Mouse (Mus musculus): ENCODE measurements at regions not wholly inside any gene's neighbourhood (a gene's known extent, or its start where the extent isn't known, plus 50 kb on each side); places are given as distances from the start of the nearest gene placed in this dataset.

DNA sequence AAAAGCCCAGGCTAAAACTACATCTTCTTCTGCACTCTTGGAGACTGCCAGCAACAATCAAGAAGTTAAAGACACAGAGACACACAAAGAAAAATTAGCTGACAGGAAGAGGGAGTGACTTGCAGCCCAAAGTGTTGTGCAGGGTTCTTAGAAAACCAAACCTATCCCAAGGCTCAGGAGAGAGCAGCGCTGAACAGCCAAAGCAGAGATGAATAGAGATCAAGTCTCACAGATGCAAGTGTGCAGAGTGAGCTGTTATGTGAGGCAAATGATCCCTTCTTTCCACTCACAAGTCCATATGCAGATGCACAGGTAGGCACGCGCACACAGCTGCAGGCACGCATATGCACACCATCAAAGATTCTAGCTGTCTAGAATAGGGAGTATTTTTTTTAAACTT lies 318.0 kb upstream of the Npvf start:
- no peak for DNase-seq (ENCODE audit: low spot score)

DNA sequence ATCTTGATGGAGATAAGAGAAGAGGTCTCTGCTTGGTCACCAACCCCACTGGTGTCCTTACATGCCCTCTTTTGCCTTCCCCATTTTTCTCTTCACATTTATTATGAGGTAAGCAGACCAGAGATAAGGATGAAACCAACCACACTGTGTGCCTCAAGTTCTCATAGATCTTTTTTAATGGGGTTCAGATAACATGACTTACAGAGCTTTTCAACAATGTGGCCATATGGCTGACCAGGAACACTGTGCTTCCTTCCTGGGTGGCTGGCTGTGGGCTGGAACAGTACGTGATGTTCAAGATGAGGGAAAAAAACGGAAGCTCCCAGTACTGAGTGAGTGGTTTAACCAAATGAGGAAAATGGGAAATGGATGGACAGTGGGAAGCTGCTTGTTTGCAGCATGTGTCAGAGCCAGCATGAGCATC lies 319.0 kb upstream of the Npvf start:
- peak; percentile 70 for DNase-seq (ENCODE audit: low spot score)

DNA sequence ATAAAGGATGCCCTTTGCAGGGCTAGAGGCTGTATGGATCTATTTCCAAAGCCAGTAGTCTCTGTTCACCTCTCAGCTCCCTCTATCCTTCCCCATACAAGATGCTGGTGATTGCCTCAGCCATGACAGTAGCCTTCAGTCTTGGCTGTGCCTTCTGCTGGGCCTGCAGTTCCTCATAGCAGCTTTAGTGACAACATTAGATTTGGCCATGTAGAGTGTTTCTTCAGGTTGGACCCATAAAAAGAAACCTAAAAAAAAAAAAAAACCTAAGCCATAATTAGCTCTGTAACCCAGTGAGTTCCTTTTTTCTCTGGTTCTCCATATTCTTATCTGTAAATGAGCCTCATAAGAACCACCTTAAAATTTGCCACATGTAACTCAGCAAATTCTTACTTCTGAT lies 319.6 kb upstream of the Npvf start:
- DNase-seq (ENCODE audit: low spot score), result no peak

DNA sequence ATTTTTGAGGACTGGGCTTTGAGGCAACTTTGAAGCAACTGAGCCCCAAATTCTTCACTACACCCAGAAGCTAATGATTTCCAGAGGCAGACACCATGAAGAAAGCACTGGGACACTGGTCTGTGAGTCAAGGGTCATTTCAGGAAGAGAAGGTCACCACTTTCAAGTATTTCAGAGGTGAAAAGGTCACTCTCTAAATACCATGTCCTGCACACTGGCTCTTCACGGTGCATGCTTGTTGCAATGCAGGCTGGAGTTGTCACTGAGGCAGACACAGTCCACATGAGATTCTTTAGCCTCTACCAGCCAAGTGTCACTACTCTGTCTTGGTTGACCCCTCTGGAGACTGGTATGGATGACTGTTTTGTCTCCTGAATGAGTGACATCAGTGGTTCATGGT lies 320.7 kb upstream of the Npvf start:
- DNase-seq (ENCODE audit: low spot score), result no peak

DNA sequence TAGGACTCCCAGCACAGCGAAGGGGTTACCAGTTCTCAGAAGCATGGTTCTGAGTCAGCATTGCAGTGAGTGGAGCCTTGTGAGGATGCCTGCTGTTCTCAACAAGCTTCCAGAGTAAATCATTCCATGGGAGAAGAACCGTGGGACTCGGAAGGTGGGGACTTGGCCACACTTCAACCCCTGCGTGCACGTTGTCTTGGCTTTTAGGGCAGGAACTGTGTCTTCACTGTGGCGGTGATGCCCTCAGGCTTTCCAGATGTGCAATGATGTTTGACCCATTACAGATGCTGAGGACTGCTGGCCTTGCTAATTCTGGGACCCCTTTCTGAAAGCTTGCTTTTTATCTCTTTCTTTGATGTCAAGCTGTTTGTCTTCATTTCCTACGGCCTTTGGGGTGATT lies 322.7 kb upstream of the Npvf start:
- DNase-seq (ENCODE audit: low spot score), result no peak

DNA sequence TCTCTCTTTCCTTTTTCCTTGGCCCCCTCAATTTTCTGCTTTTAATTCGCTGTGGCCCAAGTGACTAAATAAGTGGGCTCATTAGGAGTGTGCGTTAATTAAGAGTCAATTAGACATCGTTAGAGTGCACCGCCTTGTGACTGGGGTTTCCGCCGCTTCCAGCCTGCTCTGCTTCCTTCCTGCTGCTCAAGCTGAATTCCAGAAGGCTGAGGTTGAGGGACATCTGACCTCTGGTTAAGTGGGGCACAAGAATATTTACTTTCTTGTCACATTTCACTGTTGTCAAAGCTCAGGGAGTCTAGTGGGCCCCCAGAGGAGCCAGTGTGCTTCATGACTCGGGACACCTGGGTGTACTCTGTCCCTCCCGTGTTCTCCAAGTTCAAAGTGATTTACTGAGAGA lies 323.1 kb upstream of the Npvf start:
- no peak for DNase-seq (ENCODE audit: low spot score)

DNA sequence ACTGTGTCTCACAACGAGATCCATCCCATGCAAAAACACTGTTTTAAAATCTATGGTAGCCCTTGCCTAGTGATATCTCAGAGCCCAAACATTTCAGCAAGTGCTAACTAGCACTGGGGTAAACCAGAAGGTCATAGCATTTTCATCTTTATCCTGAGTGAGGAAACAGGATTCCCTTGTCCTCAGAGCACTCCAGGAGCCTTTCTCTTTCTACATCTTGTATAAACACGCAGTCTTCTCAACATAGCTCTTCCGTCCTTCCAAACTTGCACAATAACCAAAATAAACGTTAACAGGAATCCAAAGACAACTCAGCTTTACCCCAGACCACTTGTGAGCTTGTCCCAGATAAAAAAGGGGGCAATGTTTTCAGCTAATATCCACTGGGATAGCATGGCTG lies 323.8 kb upstream of the Npvf start:
- DNase-seq (ENCODE audit: low spot score), result no peak

DNA sequence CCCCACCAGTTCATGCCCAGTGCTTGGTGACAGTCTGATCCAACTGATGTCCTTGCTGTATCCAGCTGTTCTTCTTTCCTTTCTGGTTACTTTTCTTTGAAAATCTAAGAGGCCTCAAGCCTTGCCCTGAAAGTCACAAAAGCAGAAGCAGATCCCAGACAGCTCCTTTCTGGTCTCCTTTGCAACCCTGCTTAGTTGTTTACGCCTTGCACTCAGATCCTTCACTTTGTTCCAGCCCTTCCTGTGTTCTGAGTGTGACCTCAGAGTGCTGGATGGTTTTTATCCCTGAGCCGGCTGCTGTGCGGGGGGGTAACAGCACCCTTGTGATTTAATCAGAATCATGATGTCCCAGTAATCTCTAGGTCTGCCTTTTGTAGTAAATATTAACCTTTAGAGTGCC lies 324.3 kb upstream of the Npvf start:
- DNase-seq (ENCODE audit: low spot score), result no peak

DNA sequence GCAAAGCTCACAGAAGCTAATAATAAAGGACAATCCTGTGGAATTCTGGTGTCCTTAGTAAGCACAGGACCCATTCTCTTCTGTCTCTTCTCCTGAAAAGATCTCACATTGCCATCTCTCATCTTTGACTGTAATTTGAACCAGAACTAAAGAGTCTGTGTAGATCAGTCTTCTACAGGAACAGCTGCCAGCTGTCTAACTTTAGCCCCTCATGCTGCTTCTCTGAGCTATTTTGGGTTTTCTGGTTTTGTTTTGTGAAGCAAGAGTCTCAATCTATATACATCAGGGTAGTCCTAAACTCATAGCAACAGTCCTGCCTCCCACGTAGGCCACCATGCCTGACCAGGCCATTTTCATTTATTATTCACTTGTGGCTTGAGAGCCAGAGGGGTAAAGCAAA lies 325.5 kb upstream of the Npvf start:
- no peak for DNase-seq (ENCODE audit: low spot score)

DNA sequence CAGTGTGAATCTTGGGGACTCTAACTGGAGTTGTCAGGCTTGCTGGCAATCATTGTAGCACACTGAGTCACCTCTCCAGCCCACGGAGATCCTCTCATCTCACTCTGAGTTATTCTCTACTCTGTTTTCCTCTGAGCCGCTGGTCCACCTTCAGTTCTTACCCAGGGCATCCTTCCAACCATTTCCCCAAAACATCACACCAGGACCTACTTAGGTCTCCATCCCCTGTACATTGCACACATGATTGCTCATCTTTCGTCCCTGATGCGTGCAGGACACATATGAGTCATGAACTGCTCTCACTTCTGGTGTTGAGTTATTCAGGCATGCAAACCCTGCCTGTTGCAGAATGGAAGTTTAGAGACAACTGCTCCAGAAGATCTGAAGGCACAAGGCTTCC lies 326.1 kb upstream of the Npvf start:
- DNase-seq (ENCODE audit: low spot score), result no peak

DNA sequence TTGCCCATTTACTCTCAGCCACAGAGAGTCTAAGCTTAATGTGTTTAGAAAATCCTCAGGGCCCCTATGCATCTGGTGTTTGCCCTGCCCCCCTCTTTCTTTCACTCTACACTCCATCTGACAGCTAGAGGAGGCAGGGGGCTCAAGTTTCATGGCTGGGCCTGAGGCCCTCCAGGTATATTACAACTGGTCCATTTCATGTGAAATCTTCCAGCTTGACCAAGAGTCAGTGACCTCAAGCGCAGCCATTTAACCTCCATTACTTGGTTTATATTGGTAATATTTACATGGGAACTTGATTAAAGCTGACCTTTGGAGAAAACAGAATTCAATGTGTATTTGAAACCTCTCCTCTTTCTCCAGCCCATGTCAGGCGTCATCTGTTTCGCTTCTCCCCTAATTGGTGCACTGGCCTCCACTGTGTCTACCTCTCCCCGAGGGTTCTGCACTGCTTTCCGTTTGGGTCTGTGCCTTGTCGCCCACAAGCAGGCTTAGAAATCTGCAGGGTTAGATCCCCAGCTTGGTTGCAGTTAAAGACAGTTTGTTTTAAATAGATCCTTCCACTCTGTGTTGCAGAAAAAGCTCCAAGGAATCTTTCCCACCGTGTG lies 327.6 kb upstream of the Npvf start:
- no peak for DNase-seq (ENCODE audit: low spot score)

DNA sequence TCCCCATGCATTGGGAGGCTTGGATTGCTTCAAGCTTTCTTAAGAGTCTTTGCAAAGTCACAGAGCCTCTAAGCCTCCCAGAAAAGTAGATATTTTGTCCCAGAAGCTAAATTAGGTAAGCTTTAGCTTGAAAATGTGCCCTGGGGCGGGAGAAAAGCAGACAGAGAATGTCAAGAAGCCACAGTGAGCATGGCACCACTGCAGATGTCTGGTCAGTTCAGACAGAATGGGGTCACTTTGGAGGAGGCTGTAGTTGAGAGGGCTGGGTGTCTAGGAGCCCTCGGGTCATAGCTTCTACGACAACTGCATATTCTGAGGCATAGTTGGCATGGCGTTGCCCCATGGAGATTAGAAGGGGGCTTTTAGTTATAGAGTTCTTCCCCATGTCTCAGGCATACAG lies 328.6 kb upstream of the Npvf start:
- DNase-seq (ENCODE audit: low spot score), result no peak

DNA sequence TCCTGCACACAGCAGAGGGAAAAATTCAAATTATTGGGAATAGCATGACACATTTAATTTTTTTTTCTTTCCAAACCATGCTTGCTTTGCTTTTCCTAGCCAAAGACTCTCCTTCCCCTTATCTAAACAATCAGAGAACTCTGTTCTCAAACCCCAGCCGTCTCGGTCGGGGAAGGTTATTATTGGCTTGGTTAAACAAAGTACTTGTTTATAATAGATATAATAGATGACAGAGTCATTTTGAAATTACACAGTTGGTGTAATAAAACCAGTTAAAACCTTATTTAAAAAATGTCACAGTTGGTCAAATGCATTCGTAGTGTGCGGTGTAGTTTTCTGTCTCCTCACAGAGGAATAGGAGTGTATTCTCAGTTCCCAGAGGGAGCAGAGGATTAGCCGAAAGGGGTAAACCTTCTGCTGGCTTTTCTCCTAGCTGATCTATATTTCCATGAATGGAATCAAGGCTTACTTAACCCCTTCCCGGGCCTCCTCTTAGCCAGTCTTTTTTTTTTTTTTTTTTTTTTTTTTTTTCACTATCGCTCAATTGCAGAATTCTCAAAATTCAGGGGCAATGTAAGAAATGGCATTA lies 329.4 kb upstream of the Npvf start:
- DNase-seq (ENCODE audit: low spot score), result no peak

DNA sequence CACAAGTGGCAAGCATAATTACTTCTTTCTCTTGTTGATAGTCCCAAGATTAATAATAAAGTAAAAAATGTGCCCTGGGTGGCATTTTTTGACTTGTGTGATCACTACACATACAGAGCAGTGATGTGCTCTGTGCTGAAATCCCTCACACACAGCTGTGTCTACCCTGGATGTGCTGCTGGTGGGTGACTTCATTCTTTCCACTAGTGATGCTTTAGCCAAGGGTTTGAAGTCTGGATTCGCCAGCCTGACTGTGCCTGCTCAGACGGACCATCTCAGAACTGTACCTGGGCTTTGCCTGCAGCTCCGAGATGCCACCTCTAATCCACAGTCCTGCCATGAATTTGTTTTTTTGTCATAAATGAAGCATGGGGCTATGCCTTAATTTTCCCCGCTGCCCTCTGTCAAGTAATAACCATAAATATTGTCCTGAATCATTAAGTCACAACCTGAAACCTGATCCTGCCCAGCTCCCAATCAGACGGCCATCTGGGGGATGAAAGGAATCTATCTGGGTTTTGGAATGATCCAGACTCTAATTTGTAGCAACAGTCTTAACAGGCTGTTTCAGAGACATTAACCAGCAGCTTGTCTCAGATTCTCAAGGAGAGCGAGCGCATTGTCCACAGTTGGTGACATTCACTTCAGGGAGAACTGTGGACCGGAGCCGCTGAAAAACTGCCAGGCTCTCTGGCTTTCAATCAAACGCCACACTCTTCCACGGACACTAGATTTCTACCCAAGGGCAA lies 330.1 kb upstream of the Npvf start:
- DNase-seq (ENCODE audit: low spot score), result no peak

DNA sequence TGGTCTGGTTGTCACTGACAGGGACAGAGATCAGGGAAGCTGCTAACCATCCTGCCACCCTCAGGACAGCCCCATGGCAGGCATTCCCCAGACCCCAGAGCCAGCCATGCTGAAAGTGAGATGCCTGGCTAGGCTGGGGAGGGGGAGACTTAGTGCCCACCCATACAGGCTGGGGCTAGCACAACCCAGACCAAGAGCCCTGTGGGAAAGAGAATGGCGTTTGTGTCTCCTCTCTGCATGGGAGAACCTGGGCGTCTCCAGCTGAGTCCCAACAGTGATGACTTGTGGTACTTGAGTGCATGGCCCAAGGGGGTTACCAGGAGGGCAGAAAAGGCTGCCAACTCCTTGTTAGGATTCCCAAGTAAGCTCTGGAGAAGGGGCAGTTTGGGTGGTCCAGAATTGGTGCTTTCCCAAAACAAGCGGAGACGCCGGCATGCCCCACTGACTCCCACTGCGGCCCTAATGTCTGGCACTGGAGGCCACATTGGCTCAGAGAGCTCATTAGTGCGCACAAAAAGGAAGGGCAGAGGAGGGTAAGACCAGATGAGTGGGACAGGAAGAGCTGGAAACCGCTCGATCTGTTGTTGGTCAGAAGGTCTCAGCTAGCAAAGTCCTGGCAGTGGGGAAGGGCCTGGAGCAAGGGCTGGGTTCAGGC lies 332.2 kb upstream of the Npvf start:
- peak; percentile 30 for DNase-seq (ENCODE audit: low spot score)

DNA sequence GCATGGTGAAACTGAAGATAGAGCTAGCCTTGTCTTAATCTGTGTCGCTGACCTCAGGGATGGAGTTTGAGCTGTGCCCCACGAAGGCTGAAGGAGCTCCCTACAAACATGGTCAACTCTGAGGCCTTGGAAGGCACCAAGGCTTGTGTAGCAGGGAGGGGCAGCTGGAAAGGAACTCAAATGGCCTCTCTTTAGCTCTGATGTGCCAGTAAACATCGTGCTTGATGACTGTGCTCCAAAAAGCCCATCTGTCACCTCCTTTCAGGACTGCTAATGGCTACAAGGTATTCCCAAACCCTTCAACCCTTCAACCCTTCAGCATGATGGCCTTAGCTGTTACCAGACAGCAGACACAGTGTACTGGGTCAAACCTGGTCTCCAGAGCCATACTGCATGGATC lies 334.3 kb upstream of the Npvf start:
- DNase-seq (ENCODE audit: low spot score), result no peak

DNA sequence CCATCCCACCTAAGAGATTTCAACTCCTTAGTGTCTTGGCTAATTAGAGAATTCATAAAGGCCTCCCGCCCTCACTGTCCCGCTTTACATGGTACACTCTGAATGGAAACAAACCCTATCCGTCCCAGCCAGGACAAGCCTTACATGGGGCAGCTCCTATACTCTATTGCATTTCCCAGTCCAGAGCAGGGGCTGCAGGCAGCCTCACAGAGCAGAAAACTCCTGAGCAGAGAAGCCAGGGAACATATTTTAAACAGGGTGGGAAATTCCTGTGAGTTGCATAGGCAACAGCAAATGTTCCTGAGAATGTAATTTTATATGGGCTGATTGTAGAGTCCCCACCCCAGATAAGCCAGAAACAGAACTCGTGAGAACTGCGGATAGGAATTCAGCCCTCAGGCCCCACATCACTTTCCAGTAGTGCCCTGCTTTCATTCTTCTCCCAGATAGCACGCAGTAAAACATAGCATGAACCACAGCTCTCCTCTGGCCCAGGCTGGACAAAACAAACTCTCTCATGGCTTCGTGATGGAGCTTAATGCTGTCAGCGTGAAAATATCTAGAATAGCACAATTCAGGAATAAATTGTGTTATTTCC lies 337.4 kb upstream of the Npvf start:
- no peak for DNase-seq (ENCODE audit: low spot score)

DNA sequence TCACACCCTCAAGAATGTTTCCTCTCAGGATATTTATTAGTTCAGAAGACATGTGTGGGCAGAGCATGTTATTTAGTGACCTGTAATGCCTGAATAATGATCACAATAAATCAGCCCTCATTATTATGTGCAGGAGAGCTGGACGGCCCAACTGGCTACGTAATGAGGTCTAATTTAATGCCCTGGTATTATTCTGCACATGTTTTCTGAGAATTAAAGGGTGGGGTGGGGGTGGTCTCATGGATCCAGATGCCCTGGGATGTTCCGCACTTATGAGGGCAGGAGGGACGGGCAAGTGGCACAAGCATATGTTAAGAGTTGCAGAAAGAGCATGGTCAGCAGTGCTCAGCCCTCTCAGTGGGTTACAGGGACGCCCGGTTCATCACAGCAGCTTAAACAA lies 339.7 kb upstream of the Npvf start:
- no peak for DNase-seq (ENCODE audit: low spot score)

DNA sequence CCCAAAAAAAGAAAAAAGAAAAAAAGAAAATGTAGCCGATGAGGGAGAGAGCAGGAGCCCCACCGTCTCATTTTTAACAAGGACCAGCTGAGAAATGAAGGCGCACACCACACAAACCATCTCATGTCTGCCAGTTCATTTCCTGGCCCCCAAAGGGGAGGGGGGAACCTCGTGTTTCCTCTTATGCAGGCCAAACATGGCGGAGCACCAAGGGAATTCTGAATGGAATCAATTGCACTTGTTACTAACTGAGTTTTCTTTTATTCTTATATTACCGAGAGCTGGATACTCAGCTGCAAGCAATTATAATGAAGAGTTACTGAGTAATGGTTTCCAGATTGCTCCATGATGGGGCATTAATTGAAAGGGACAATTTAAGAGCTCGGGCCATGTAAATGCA lies 348.5 kb upstream of the Npvf start:
- DNase-seq (ENCODE audit: low spot score), result peak; percentile 30

DNA sequence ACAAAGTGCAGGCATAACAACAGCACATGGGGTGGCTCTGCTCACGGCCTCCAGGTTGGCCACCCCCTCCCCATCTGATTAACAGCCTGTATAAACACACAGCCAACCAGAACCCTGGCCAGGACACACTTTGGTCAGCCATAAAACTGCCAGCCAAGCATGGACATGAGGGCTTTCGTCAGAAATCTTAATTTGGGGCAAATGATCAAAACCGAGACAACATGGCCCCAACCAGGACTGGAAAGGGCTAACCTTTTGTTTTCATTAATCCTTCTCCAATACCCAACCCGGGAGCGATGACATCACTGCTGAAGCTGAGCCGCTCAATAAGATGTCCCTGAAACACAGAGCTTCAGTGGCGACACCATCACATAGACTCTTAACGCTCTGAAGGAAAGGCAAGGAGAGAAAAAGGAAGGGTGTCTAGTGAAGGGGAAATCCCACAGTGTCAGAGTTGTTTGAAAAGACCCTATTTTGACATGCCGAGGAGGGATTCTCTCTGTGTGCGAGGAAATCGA lies 351.9 kb upstream of the Npvf start:
- no peak for DNase-seq (ENCODE audit: low spot score)

DNA sequence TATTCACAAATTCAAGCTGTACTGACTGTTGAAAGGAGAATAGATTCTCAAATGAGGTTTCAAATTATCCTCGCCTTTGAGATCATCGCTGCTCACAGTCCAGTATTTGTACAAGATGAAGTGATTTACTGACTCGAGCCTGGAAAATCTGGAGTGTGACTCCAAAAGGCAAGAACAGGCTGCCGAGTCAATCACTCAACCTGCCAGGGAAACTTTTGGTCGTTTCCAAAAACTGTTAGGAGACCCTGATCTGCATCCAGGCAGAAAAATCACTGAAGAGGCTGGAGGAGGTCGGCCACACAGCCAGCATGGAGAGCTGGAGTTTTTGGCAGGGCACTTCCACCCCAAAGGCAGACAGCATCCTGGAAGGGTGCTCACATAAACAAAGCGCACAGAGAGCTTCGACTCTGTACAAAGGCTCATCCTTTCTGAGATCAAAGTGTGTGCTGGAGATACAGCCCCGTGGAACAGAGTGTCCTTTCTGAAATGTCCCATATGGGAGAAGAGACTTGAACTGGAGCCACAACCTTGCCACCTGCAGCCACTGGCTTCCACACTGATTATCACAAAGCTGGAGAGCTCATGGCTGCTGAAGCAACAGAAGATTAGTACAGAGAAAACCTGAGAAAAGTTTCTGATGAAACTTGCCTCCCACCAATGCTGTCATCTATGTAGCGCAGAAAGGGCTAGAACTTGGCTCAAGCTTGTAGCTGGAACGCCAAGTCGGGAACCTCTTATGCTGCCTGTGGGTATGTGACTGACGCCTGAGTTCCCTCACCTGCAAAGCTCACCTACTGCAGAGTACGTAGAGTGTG lies 355.5 kb upstream of the Npvf start:
- peak; percentile 24 for DNase-seq (ENCODE audit: low spot score)

DNA sequence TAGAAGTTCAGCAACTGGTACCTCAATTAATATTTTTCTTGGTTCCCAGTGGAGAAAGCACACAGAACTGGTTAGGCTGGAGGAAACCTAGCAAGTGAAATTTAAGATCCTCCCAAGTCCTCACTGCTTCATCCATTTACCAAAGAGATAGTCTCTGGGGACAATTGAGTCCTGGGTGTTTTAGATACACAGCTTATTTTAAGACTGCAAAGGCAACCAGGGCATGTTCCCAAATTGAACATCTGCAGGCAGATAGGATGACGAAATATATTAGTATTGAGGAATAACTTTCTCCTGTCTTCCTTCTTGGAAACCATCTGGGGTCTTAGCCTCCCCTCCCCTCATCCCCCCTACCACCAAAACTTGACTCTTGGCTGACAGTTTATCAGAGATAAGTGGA lies 356.3 kb upstream of the Npvf start:
- DNase-seq (ENCODE audit: low spot score), result no peak

Data from testis, postnatal 14 days (tissue).